Mouse (Mus musculus) MEL (cell line): ENCODE data around the gene Eif2a. TPM values are rescaled to one million over a fixed set of nuclear protein-coding genes. Genes with fewer than 3 reads are reported as not detected.

Experiments
- DNase-seq: peaks from one replicate; pipeline ENCODE4 v3.0.0; 2011; ENCODE audit warnings: low read depth, low spot score
- H3K27ac ChIP-seq: 2 replicates; pipeline ENCODE4 v1.5.1; 2012; ENCODE audit warnings: low read depth, mild to moderate bottlenecking, control low read depth, low read length, moderate library complexity; ENCODE audit not compliant: control insufficient read depth
- H3K27me3 ChIP-seq, 2 experiments: fragments of 150-350 bp in 1 of 2; sonication (generic) in 1 of 2; 2 replicates each; pipeline ENCODE4 v1.6.1; 2012; ENCODE audit warnings: low read length in 2 of 2, mild to moderate bottlenecking in 2 of 2, improper control_type of control experiment in 1 of 2, moderate library complexity in 1 of 2; ENCODE audit not compliant: insufficient read depth in 2 of 2, control insufficient read depth in 1 of 2
- H3K36me3 ChIP-seq, 2 experiments: 2 replicates each; pipeline ENCODE4 v1.6.1; 2012 to 2014; ENCODE audit warnings: low read length in 2 of 2, improper control_type of control experiment in 1 of 2, inconsistent platforms in 1 of 2, mild to moderate bottlenecking in 1 of 2; ENCODE audit not compliant: insufficient read depth in 2 of 2, control insufficient read depth in 1 of 2
- H3K4me1 ChIP-seq, 2 experiments: fragments of 150-350 bp in 1 of 2; sonication (generic) in 1 of 2; 2 replicates each; pipeline ENCODE4 v1.6.1; 2012; ENCODE audit warnings: low read length in 2 of 2, improper control_type of control experiment in 1 of 2, mild to moderate bottlenecking in 1 of 2; ENCODE audit not compliant: insufficient read depth in 2 of 2, control insufficient read depth in 1 of 2
- H3K4me3 ChIP-seq, 2 experiments: fragments of 150-350 bp in 1 of 2; sonication (generic) in 1 of 2; 2 replicates each; pipeline ENCODE4 v1.5.1; 2012; ENCODE audit warnings: low read depth in 2 of 2, low read length in 2 of 2, mild to moderate bottlenecking in 2 of 2, moderate library complexity in 2 of 2, control low read depth in 1 of 2, improper control_type of control experiment in 1 of 2; ENCODE audit not compliant: control insufficient read depth in 1 of 2, insufficient read depth in 1 of 2
- H3K79me2 ChIP-seq: 2 replicates; pipeline ENCODE4 v1.6.1; 2012; ENCODE audit warnings: mild to moderate bottlenecking, low read length, moderate library complexity; ENCODE audit not compliant: control insufficient read depth, poor library complexity, insufficient read depth
- H3K9ac ChIP-seq: 2 replicates; pipeline ENCODE4 v1.6.1; 2012; ENCODE audit warnings: low read depth, mild to moderate bottlenecking, control low read depth, low read length, moderate library complexity; ENCODE audit not compliant: control insufficient read depth, poor library complexity, severe bottlenecking
- H3K9me3 ChIP-seq: fragments of 150-350 bp; sonication (generic); replicated peaks from 2 replicates; pipeline ENCODE4 v1.6.1; 2012; ENCODE audit warnings: mild to moderate bottlenecking, low read length, improper control_type of control experiment, moderate library complexity; ENCODE audit not compliant: insufficient read depth
- CTCF ChIP-seq, 3 experiments: IDR thresholded peaks in 2 of 3; conservative IDR thresholded peaks in 1 of 3; 2 replicates each; pipeline ENCODE4 v1.5.1; 2011 to 2012; ENCODE audit warnings: low read length in 3 of 3, low read depth in 2 of 3, mild to moderate bottlenecking in 2 of 3, improper control_type of control experiment in 1 of 3, inconsistent platforms in 1 of 3, mixed read lengths in 1 of 3, moderate library complexity in 1 of 3; ENCODE audit not compliant: control insufficient read depth in 1 of 3, insufficient read depth in 1 of 3, poor library complexity in 1 of 3, severe bottlenecking in 1 of 3
- ETS1 ChIP-seq: IDR thresholded peaks from 2 replicates; pipeline ENCODE4 v1.6.1; 2012; ENCODE audit warnings: low read depth, mild to moderate bottlenecking, inconsistent platforms, low read length, improper control_type of control experiment, moderate library complexity
- GATA1 ChIP-seq: IDR thresholded peaks from 2 replicates; pipeline ENCODE4 v1.6.1; 2011; ENCODE audit warnings: low read depth, low read length, improper control_type of control experiment
- MAFK ChIP-seq: IDR thresholded peaks from 2 replicates; pipeline ENCODE4 v1.6.1; 2011; ENCODE audit warnings: low read depth, mild to moderate bottlenecking, low read length, improper control_type of control experiment, borderline replicate concordance
- MAX ChIP-seq: IDR thresholded peaks from 2 replicates; pipeline ENCODE4 v1.6.1; 2011; ENCODE audit warnings: low read length, improper control_type of control experiment
- MEF2A ChIP-seq: IDR thresholded peaks from 2 replicates; pipeline ENCODE4 v1.6.1; 2014; ENCODE audit warnings: low read depth, mild to moderate bottlenecking, inconsistent platforms, low read length, improper control_type of control experiment; ENCODE audit not compliant: poor library complexity, insufficient replicate concordance, severe bottlenecking; ENCODE audit errors: extremely low read depth
- MXI1 ChIP-seq: IDR thresholded peaks from 2 replicates; pipeline ENCODE4 v1.6.1; 2011; ENCODE audit warnings: mild to moderate bottlenecking, low read depth, low read length, improper control_type of control experiment
- MYB ChIP-seq: IDR thresholded peaks from 2 replicates; pipeline ENCODE4 v1.6.1; 2011; ENCODE audit warnings: mild to moderate bottlenecking, low read depth, low read length, improper control_type of control experiment
- MYC ChIP-seq: IDR thresholded peaks from 2 replicates; pipeline ENCODE4 v1.6.1; 2011; ENCODE audit warnings: low read depth, mild to moderate bottlenecking, low read length, improper control_type of control experiment, moderate library complexity
- NRF1 ChIP-seq: IDR thresholded peaks from 2 replicates; pipeline ENCODE4 v1.6.1; 2014; ENCODE audit warnings: low read depth, mild to moderate bottlenecking, inconsistent platforms, low read length, improper control_type of control experiment, moderate library complexity; ENCODE audit not compliant: poor library complexity, insufficient read depth, severe bottlenecking
- SIN3A ChIP-seq: IDR thresholded peaks from 2 replicates; pipeline ENCODE4 v1.6.1; 2012; ENCODE audit warnings: low read length, improper control_type of control experiment, inconsistent platforms
- SMC3 ChIP-seq: IDR thresholded peaks from 2 replicates; pipeline ENCODE4 v1.6.1; 2011; ENCODE audit warnings: low read depth, low read length, improper control_type of control experiment
- TAL1 ChIP-seq: IDR thresholded peaks from 2 replicates; pipeline ENCODE4 v1.6.1; 2012; ENCODE audit warnings: mild to moderate bottlenecking, inconsistent platforms, low read length, moderate library complexity, mixed read lengths
- TBP ChIP-seq: IDR thresholded peaks from 2 replicates; pipeline ENCODE4 v1.8.0; 2011; ENCODE audit warnings: low read depth, low read length, improper control_type of control experiment
- ZC3H11A ChIP-seq: IDR thresholded peaks from 2 replicates; pipeline ENCODE4 v1.6.1; 2012; ENCODE audit warnings: low read depth, mild to moderate bottlenecking, inconsistent platforms, low read length, improper control_type of control experiment
- ZMIZ1 ChIP-seq: IDR thresholded peaks from 2 replicates; pipeline ENCODE4 v1.6.1; 2012; ENCODE audit warnings: low read depth, mild to moderate bottlenecking, inconsistent platforms, low read length, improper control_type of control experiment, moderate library complexity
- ZNF384 ChIP-seq: IDR thresholded peaks from 2 replicates; pipeline ENCODE4 v1.6.1; 2012; ENCODE audit warnings: low read depth, mild to moderate bottlenecking, inconsistent platforms, low read length, improper control_type of control experiment
- polyA plus RNA-seq, 2 experiments: library from polyadenylated mRNA; stranded (reverse) in 1 of 2; unstranded in 1 of 2; fragments of >175 nt in 1 of 2; fragments of >200 nt in 1 of 2; gene quantifications; 2 replicates each; pipeline versions ENCODE4 v1.2.1 to v1.2.4; 2012; ENCODE audit warnings: low replicate concordance in 2 of 2, low read depth in 1 of 2; ENCODE audit not compliant: insufficient read length in 2 of 2, insufficient read depth in 1 of 2, missing spikeins in 1 of 2
- total RNA-seq: library from RNA; depleted of rRNA; stranded (reverse); fragments of 300-350 nt; gene quantifications from 2 replicates; pipeline ENCODE4 v1.2.3, GENCODE M21; 2012

The Eif2a gene
- total and polyA plus RNA-seq, 3 experiments: 67.3 to 192 (median 70.2) TPM

- Histone ChIP-seq H3K4me3 (no peak overlapping the region), H3K79me2 (no peaks in the 10 kb centered on the region), H3K27ac (no peak overlapping the region), H3K27me3 (no peaks in the 10 kb centered on the region), H3K9me3 (no peaks in the 10 kb centered on the region), H3K9ac (no peak overlapping the region), H3K36me3 (no peaks in the 10 kb centered on the region; a peak in 1 of 4 replicates), H3K4me1 (peaks cover 0 to 2% of the 10 kb centered on the region in 2 experiments; a peak in 1 of 4 replicates)
- no peak for DNase-seq
- TF ChIP-seq GATA1 (no peak), SIN3A (no peak), ETS1 (no peak), MAX (no peak), MEF2A (no peak), MYB (no peak), ZMIZ1 (no peak), NRF1 (no peak), MYC (no peak), TAL1 (no peak)
Observed at GRCm38 (mm10) chr3:58512740-58513139, 12.9 kb upstream of the Eif2a start.

- no peaks in the 10 kb centered on the region for H3K79me2 ChIP-seq
- no peak for TF ChIP-seq TBP
- peak in 1 of 3 experiments; percentile 13; a peak in 1 of 6 replicates for TF ChIP-seq CTCF (IDR thresholded peaks at IDR 0.05 in 2 of 3, conservative IDR thresholded peaks at IDR 0.05 in 1 of 3; ENCODE audit: control insufficient read depth in 1 of 3, insufficient read depth in 1 of 3, low read depth in 2 of 3, low read length in 3 of 3, poor library complexity in 1 of 3, severe bottlenecking in 1 of 3)
- 0 out of 2 replicates have a peak, but pooled peaks have one; percentile 3 for TF ChIP-seq ZC3H11A
- TF ChIP-seq SMC3: 0 out of 2 replicates have a peak, but pooled peaks have one; percentile 13
- no peak overlapping the region for H3K27ac ChIP-seq
Observed at GRCm38 (mm10) chr3:58513483-58513882, 12.1 kb upstream of the Eif2a start.

DNA sequence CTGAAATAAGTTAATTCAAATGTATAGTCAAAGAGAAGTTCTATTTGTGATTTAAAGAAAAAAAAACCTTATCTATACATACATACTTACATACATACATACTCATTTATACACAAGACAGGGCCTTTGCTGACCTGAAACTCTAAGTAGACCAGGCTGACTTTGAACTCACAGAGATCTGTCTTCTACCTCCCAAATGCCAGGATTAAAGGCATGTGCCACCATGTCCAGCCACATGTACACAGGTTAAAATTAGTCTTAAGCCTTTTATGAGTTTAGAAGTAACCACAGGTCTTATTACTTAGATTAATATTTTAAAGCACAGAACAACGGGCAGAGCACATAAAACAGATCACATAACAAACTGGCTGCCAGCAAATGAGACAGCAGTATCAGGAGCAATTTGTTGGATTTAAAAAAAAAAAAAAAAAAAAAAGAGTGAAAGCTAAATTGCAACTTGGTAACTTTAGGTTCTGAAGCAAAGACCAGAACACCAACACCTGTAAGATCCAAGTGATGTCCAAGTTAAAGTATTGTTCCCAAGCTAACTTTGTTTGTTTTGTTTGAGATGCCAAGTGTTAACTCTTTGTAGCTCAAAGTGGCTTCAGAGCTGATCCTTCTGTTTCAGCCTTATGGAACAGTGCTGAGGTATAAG lies 9.5 kb upstream of the Eif2a start:
- H3K4me3 ChIP-seq: peak overlapping the region; percentile 40 to 90
- TF ChIP-seq MXI1 (peak; percentile 19; the same call in 1 of the 2 replicates), MAFK (peak; percentile 79), MYC (no peak), TBP (peak; percentile 98), ZNF384 (peak; percentile 71)
- H3K9ac ChIP-seq: peak overlapping the region; percentile 45
- no peaks in the 10 kb centered on the region; a peak in 1 of 4 replicates for H3K4me1 ChIP-seq
- no peaks in the 10 kb centered on the region for H3K79me2 ChIP-seq
- peaks cover 0 to 2% of the 10 kb centered on the region in 2 experiments; a peak in 2 of 4 replicates for H3K36me3 ChIP-seq
- H3K9me3 ChIP-seq: no peaks in the 10 kb centered on the region
- DNase-seq: peak; percentile 59
- peak overlapping the region; percentile 4; the same call in 1 of the 2 replicates for H3K27ac ChIP-seq
- no peaks in the 10 kb centered on the region for H3K27me3 ChIP-seq

More at GRCm38 (mm10) chr3:58513483-58513882, 12.1 kb upstream of the Eif2a start:
- H3K27me3 ChIP-seq: no peaks in the 10 kb centered on the region
- H3K9ac ChIP-seq: no peak overlapping the region
- DNase-seq: no peak
- H3K9me3 ChIP-seq: no peaks in the 10 kb centered on the region
- no peaks in the 10 kb centered on the region; a peak in 1 of 4 replicates for H3K4me1 ChIP-seq
- H3K36me3 ChIP-seq: no peaks in the 10 kb centered on the region; a peak in 1 of 4 replicates
- no peak overlapping the region for H3K4me3 ChIP-seq
